Mouse (Mus musculus) right cerebral cortex, postnatal 4 days (tissue): ENCODE measurements around the gene Ttk.

Experiments
- DNase-seq: peaks from one replicate; pipeline ENCODE4 v3.0.0-alpha.2; 2022

Gene Ttk

GRCm38 (mm10) chr9:83833811-83834747 is at the start of gene Ttk:
Ttk (plus strand) TSS chr9:83834689.
- DNase-seq: peak; percentile 89

DNA sequence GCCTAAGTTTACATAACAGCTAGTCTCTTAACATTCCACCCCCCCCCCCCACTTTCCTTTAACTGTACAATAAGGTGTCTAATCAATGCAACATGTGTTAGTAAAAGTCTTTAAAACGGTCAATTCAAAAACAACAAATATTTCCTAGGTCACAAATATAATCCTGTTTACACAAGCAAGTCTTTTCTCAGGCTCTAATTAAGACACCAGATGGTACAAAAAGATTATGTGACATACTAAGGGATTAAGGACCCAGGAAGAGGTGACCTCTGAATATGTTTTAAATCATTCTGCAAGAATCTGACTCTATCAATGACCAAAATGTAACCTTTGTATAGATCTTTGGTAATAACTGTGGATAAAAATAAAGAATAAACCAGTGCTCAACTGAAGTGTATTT is 49.0 kb upstream of the Ttk start:
- no peak for DNase-seq

- DNase-seq: no peak
These were observed 45.2 kb upstream of the Ttk start for GRCm38 (mm10) chr9:83789326-83789725.

GRCm38 (mm10) chr9:83796875-83797274 is 37.6 kb upstream of the Ttk start:
- DNase-seq: no peak

GRCm38 (mm10) chr9:83797898-83798297 is 36.6 kb upstream of the Ttk start:
- DNase-seq: no peak

GRCm38 (mm10) chr9:83804341-83804740 is 30.1 kb upstream of the Ttk start:
- no peak for DNase-seq

- peak; percentile 61 for DNase-seq
These were observed 29.1 kb upstream of the Ttk start for GRCm38 (mm10) chr9:83805164-83805976.

DNA sequence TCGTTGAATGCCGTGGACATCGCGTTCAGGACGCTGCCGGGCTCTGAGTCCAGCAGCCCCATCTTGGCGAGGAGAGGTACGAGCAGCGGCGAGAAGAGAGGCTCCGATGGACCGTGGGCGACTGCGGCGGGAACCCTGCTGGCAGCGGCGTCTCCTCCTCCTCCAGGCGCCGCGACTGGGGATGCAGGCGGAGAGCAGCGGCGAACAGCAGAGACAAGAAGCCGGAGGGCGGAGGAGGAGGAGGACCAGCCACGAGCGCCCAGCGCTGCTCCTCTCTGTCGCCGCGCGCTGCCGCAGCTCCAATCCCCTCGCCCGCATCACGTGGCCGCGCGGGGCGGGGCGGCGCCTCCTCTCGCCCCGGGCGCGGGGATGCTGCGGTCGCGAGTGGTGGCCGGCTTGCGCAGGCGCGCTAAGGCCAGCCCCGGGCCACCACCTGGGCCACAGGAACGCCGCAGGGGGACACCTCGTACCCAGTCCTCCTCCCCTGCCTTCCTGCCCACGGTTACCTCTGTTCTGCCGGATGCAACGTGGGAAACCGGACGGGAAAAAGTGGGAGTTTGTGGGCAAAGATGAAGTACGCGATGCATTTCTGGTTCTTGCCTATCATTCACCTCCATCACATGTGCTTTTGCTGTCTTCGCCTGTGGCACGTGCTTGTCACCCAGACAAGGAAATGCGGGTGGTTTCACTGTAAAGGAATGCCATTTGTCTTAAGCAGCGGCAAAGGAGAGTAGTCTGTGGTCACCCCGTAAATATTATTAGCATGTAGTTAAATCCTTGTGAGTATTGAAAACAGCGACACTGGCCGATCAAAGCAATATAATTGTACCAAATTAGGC is 28.3 kb upstream of the Ttk start, which contains the start of gene Elovl4:
Gene Elovl4 (minus strand): TSS at position 301 of the 839 bp plus-strand sequence.
- DNase-seq: peak; percentile 84

DNA sequence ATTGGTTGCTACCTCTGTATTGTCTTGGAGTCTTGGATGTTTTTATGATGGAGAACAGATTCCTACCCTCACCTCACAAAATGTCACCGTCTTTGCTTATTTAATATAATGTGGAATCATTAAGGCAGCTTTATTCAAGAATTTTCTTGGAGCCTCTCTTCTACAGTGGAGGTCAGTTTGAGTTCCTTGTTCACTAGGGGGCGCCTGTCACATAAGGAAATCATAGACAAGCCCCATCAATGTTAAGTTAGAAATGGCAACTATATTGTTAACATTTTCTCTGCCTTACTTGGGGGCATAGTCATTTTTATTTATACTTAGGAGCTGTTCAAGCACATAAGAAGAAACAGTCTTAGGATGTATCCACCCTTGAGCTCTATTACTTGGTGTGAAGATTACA is 26.9 kb upstream of the Ttk start:
- DNase-seq: peak; percentile 62

DNA sequence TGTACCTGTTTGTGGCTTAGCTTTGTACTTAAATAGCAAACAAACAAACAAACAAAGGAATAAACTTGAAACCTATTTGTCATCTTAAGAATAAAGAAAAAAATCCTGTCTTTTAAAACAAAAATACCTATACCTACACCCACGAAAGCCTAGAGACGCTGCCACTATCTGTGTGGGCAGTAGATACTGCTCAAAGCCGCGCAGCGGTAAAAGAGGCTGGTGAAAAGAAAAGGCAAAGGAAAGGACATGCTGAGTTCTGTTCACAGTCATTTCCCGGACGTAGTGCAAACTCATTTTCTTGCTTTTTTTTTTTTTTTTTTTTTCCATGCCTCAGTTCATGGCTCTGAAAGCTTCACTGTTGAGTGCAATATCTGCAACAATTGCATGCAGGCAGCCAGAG is 15.3 kb upstream of the Ttk start:
- no peak for DNase-seq

GRCm38 (mm10) chr9:83820976-83821375 is 13.5 kb upstream of the Ttk start:
- DNase-seq: no peak

DNA sequence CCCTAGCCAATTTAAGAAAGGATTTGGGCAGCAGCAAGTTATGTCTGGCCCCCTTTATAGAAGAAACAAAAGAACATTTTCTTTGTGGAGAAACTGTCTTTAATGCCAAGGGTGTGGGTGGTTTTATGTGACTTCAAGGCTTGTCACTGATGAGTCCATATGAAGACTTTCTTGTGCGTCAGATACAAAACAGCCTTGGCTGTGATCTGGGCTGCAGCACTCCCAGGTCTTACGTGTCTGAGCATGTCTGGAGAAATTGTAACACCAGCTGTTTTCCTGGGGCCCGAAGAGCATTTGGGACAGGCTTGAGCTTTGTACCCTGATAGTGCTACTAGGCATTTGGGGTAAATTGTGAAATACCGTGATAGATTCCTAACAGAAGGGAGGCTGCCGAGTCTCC is 11.6 kb upstream of the Ttk start:
- DNase-seq: no peak

DNA sequence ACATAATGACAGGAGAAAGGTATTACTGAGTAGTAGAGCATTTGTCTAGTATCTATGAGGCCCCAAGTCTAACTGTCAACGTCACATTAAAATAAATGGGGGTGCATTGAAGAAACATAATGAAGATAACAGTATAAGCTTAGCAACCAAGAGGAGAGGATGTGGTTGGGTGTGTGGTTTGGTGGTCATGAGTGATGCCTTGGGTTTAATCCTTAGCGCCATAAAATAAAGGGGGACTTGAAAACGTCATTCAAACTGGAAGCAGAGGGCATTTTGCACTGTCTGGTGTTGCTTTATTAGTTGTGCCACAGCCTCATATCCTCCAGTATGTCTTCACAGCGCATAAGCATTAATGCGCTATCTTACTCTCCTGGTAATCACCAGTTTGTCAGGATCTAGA is 4.6 kb upstream of the Ttk start:
- DNase-seq: no peak

GRCm38 (mm10) chr9:83831152-83831551 is 3.3 kb upstream of the Ttk start:
- no peak for DNase-seq

DNA sequence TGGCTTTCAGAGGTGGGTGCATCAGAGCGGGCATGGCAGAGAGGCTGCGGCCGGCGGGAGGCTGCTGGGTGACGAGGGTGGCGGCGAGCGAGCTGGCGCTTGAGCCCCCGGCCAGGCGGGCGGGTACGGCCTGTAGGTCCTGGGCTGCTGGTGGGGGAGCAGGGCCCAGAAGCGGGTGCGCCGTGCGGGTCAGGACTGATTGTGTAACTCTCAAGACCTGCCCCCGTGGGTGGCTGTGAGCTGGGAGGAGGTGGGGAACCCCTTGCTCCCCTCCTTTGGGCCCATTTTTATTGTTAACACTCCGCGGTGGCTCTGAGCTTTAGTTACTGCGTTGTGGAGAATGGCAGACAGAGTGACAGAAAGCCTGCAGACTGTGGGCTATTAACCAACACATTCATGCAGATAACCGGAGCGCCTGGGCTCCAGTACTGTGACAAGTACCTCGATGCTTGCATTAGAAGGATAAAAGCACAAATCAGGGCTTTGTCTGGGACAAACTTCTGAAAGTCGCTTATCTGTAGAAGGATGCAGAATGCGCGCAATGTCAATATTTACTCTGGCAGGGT is 342 bp downstream of the Ttk start:
- DNase-seq: no peak

DNA sequence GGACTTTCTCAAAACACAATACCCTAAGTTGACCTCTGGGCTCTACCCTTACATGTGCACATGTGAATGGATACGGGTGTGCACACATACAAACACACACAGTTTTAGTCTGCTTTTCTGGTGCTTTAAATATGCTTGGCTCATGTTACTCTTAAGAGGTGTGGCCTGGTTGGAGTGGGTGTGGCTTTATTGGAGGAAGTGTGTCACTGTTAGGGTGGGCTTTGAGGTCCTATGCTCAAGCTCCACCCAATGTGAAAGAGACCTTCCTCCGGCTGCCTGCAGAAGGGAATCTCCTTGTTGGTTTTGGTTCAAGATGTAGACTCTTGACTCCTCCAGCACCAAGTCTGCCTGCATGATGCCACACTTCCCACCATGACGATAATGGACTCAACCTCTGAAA is 18.0 kb downstream of the Ttk start:
- no peak for DNase-seq

DNA sequence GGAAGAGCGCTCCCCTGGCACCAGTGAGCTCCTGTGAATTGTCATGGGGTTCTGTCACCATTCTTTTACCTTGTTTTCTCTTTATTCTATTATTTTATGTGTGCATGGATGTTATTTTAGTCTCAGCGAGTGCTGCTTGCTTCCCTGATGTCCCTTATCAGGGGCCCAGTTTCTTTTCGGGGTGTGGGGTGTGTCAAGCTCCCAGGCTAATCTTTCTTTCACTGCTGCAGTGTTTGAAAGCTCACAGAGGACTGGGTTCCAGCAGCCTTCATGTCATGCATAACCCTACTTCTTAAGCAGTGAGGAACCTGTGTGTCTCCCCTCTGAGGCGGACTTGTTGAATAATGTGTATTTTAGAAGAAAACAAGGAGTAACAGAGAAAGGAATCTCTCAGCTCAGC is 30.7 kb downstream of the Ttk start:
- no peak for DNase-seq

DNA sequence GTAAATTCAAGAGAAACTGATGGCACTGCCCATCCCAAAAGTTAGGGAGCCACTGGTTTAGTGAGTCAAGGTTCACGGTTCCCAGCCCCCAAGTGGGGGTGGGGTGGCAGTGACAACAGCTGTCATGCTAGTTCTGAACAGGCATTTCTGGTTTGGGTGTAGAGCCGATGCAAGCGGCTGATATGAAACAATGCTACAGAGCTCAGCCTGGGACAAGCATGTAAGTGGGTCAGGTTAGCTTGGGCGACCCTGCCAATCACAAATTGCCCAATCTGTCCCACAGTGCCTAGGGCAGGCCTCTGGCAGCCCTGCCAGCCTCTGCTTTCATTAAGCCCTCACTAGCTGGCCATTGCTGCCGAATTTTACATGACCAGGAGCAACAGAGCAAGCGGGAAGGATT is 47.7 kb downstream of the Ttk start:
- DNase-seq: no peak

DNA sequence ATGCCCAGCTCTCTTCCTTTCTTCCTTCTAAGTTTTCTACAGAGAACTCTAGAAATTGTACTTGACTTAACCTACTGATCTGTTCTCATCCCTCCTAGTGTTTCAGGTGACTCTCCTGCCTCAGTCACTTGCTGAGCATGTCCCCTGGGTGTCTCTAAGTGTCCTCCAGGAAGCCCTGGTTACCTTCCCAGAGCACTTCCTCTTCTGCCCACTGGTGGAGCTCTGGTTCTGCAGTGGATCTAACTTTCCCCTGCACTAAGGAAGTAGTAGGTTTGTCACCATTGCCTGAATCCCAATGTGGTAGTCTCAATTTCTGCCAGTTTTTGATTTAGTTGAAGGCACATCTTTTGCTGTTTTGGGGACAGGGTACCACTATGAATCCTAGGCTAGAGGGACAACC is 51.7 kb downstream of the Ttk start:
- no peak for DNase-seq

- DNase-seq: no peak
These were observed 53.7 kb downstream of the Ttk start for GRCm38 (mm10) chr9:83888214-83888613.

DNA sequence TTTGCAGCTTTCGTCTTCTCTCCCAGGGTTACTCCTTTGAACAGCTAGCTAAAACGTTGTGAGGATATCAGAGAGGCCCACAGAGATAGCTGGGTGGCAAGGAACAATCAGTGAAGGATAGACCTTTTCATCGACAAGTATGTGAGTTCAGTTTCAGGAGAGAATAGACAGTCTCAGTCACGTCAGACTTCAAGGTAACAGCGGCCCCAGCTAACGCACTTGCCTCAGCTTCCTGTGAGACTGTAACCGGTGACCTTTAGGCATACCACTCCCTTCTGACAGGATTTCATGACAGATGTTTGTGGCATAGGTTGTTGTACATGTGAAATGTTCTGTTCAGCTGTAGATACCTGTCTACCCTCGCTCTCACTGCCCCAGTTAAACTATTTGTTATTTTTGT is 58.6 kb downstream of the Ttk start:
- DNase-seq: no peak

DNA sequence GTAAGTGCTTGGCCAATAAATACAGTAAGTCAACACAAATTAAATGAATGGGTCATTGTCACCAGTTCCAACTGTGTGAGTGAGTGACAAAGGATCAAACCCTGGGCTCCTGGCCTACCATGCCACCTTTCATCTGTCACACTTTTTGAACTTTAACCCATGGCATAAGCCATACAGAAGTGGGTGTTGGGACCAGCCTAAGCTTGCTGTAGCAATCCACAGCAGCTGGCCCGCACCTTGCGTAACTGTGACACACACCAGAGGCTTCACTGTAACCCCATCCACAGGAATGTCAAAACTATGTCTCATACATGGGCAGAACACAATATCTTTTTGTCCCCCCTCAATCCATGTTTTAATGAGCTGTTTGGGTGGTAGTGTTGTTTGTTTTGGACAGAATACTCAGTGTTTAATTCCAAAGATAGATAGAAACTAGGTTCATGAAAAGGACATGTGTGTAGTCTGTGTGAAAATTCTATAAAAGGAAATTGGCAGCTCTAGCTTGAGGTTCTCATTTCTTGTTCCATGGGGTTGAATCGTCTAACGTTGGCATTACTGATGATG is 59.4 kb downstream of the Ttk start:
- DNase-seq: no peak
